Mouse (Mus musculus) heart, adult 2 months (tissue): ENCODE data around the gene Cntn3.

Experiments used
- CTCF ChIP-seq: fragments of 200-600 bp; IDR thresholded peaks from 2 replicates; pipeline ENCODE4 v1.8.1; 2022; ENCODE audit warnings: antibody characterized with exemption, mild to moderate bottlenecking, moderate library complexity
- EP300 ChIP-seq: fragments of 200-500 bp; IDR thresholded peaks from 2 replicates; pipeline ENCODE4 v1.6.1; 2011; ENCODE audit warnings: low read depth, low read length, control low read depth; ENCODE audit not compliant: insufficient read depth
- POLR2A ChIP-seq: fragments of 200-500 bp; IDR thresholded peaks from 2 replicates; pipeline ENCODE4 v1.6.1; 2011; ENCODE audit warnings: mild to moderate bottlenecking, low read depth, low read length, control low read depth; ENCODE audit not compliant: insufficient read depth

DNA sequence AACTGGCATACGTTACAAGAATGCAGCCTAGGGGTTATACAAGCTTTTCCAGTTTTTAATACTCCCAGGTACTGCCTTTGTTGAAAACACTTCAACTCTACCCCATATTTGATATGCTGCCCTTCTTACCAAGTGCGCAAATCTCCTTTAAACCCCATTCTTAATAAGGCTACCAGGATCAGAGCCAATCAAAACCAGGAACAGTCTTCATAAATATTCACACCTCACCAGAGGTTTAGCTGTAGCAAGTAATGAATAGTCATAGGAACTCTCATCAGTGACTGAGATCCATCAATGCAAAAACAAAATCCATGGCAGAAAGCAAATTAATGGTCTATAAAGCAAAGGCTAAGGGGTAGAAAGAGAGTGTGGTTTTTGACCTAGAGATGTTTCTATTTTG, 10.7 kb upstream of the Cntn3 start:
- TF ChIP-seq CTCF (no peak), EP300 (no peak), POLR2A (no peak)
